Mouse (Mus musculus): ENCODE measurements around the gene Sbno2. TPM values are rescaled to one million over a fixed set of nuclear protein-coding genes. Genes with fewer than 3 reads are reported as not detected.

Gene Sbno2
- polyA plus RNA-seq, 1 experiment: 27.7 TPM

DNA sequence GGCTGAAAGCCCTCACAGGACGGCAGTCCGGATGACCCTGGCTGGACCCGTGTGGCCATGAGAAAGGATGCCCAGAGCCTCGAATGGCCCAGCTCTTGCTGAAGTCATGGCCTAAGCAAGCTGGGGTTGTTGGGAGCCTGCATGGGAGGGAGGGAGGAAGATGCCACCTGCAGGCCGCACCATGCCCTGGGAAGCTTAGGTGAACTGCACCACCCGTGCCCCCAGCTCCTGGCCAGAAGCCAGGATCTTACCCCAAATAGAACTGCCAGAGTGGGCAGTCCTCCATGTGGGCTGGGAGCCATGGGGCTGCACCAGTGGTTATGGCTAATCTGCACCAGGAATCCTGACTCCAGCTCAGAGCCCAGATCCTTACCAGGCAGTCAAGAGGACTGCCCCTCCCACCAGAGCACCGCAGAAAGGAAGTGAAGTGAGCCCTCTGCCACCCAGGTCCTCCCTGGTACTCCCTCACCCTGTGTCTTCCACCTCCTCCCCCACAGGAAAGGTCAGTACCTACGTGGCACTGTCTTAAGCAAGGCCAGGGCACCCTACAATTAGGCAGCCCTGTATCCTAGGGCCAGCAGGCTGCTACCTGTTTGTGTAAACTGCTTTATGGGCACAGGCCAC, 28.0 kb upstream of the Sbno2 start:
- 42% methylated on average over 8 of the region's 8 CpGs for WGBS
- TF ChIP-seq CTCF (conservative IDR thresholded peaks at IDR 0.05; ENCODE audit: insufficient read depth, insufficient read length, low read depth, low read length) (no peak), POLR2A (IDR thresholded peaks at IDR 0.05; ENCODE audit: low read depth, low read length) (no peak)
- no peaks in the 10 kb centered on the region; the same call in 1 of the 2 replicates for H3K36me3 ChIP-seq (ENCODE audit: control insufficient read depth, insufficient read depth, low read length)

DNA sequence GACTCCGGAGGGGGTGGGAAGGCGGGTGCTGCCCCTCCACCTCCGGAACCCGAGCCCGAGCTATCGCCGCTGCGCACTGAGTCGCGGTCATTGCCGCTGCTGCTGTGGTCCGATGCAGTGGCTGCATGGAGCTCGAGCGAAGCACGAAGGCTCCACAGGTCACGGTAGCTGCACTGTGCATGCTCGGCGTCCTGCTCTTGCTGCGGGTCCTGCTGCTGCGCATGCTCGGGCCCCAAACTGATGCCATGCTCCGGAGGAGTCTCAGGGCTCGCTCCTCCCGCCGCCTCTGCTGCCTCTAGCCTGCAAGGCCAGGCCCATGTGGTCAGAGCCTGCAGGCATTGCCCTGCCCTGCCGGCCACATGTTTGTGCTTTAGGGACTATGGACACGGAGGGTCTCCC, 26.6 kb upstream of the Sbno2 start:
- peaks cover 3% of the 10 kb centered on the region; the same call in 1 of the 2 replicates for H3K36me3 ChIP-seq (ENCODE audit: control insufficient read depth, insufficient read depth, low read length)
- WGBS: 74% methylated on average over 27 of the region's 27 CpGs
- no peak overlapping the region for H3K4me3 ChIP-seq (ENCODE audit: insufficient read depth, low read depth, low read length)
- no peaks in the 10 kb centered on the region for H3K27me3 ChIP-seq (replicated peaks; ENCODE audit: control insufficient read depth, insufficient read depth, low read length)
- TF ChIP-seq CTCF (conservative IDR thresholded peaks at IDR 0.05; ENCODE audit: insufficient read depth, insufficient read length, low read depth, low read length): no peak
- DNase-seq: no peak
- no peak overlapping the region for H3K27ac ChIP-seq (ENCODE audit: insufficient read depth, low read depth, low read length)
- H3K4me1 ChIP-seq (ENCODE audit: control insufficient read depth, insufficient read depth, low read length): peaks cover 16% of the 10 kb centered on the region; the same call in 1 of the 2 replicates

More for the DNA sequence above, 28.0 kb upstream of the Sbno2 start:
- Histone ChIP-seq H3K27ac (ENCODE audit: insufficient read depth, low read depth, low read length) (no peak overlapping the region), H3K4me1 (ENCODE audit: control insufficient read depth, insufficient read depth, low read length) (peaks cover 16% of the 10 kb centered on the region; the same call in 1 of the 2 replicates), H3K4me3 (ENCODE audit: insufficient read depth, low read depth, low read length) (no peak overlapping the region), H3K27me3 (replicated peaks; ENCODE audit: control insufficient read depth, insufficient read depth, low read length) (no peaks in the 10 kb centered on the region)
- no peak for DNase-seq

DNA sequence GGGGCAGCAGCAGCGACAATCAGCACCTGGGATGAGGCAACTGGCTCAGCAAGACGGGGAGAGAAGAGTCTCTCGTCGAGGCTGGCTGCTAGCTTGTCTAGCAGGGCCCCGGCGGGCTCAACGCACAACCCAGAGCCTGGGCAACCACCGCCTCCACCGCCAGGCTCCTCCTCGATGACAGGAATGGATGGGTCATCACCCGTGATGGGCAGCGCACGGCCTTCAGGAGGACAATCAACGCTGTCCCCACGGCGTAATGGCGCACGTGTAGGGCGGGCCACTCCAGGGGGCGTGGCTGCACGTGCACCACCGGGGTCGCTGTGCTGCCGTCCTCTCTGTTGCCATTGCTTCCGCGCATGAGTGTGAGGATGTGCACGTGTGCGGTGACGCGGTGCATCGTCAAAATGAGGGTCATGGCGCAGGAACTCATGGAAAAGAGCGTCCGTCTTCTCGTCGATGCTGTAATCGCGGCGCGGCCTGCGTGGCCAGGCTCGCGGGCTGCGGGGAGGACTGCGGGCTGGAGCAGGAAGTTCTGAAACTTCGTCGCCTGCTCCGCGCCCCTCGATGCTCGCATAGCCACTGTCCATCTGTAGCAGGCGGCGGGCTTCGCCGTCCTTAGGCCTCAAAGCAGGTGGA, 26.1 kb upstream of the Sbno2 start:
- Histone ChIP-seq H3K4me3 (ENCODE audit: insufficient read depth, low read depth, low read length) (no peak overlapping the region), H3K27me3 (replicated peaks; ENCODE audit: control insufficient read depth, insufficient read depth, low read length) (no peaks in the 10 kb centered on the region), H3K36me3 (ENCODE audit: control insufficient read depth, insufficient read depth, low read length) (peaks cover 3% of the 10 kb centered on the region; the same call in 1 of the 2 replicates), H3K4me1 (ENCODE audit: control insufficient read depth, insufficient read depth, low read length) (peaks cover 16% of the 10 kb centered on the region; the same call in 1 of the 2 replicates), H3K27ac (ENCODE audit: insufficient read depth, low read depth, low read length) (no peak overlapping the region)
- 60% methylated on average over 55 of the region's 55 CpGs for WGBS
- DNase-seq: no peak
- TF ChIP-seq CTCF (conservative IDR thresholded peaks at IDR 0.05; ENCODE audit: insufficient read depth, insufficient read length, low read depth, low read length) (no peak), POLR2A (IDR thresholded peaks at IDR 0.05; ENCODE audit: low read depth, low read length) (no peak)

DNA sequence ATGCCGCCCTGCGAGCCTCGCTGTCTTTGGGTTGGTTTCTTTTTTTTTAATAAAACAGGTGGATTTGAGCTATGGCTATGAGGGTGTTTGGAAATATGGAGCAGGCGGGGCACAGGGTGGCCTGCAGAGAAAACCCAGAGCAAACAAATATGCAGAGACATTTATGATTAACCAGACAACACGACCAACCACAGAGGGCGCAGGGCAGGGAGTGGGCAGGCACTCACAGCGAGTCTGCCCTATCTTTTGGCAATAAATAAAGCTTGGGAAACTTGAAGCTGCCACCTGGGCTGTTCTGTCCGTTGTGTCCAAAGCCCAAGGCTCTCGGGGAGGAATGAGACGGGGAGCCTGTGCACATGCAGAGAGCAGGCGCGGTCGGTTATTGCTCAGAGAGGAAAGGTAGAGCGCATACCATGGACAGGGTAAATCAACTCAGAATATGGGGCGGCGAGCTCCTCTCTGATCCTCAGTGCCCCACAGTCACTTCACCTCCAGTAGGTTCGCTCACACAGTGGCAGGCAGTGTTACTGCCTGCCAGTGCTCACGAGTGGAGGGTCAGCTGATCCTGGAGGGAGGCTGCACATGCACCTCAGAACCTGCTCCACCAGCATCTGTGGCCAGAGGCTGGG, 25.1 kb upstream of the Sbno2 start:
- H3K27ac ChIP-seq (ENCODE audit: insufficient read depth, low read depth, low read length): peak overlapping the region; percentile 34; the same call in 1 of the 2 replicates
- H3K4me3 ChIP-seq (ENCODE audit: insufficient read depth, low read depth, low read length): no peak overlapping the region
- peaks cover 16% of the 10 kb centered on the region; the same call in 1 of the 2 replicates for H3K4me1 ChIP-seq (ENCODE audit: control insufficient read depth, insufficient read depth, low read length)
- H3K36me3 ChIP-seq (ENCODE audit: control insufficient read depth, insufficient read depth, low read length): peaks cover 3% of the 10 kb centered on the region; the same call in 1 of the 2 replicates
- DNase-seq: peak; percentile 88
- 48% methylated on average over 18 of the region's 18 CpGs for WGBS
- H3K27me3 ChIP-seq (replicated peaks; ENCODE audit: control insufficient read depth, insufficient read depth, low read length): no peaks in the 10 kb centered on the region
- peak; percentile 32; the same call in 1 of the 2 replicates for TF ChIP-seq CTCF (conservative IDR thresholded peaks at IDR 0.05; ENCODE audit: insufficient read depth, insufficient read length, low read depth, low read length)
- no peak for TF ChIP-seq POLR2A (IDR thresholded peaks at IDR 0.05; ENCODE audit: low read depth, low read length)

DNA sequence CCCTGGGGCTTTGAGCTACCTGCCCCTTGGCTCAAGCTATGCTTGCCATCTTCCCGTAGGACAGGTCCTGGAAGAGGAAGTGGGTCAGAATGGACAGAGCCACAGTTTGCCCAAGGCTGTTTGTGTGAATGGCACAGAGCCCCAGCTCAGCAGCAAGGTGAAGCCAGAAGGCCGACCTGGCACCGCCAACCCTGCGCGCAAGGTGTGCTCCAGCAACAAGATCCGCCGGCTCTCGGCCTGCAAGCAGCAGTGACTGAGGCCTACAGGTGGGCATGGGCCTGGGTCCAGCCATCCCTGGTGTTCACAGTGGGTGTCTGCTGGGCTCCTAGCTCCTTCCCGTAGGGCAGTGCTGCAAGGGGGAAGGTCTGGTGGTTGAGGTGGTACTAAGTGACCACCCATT, 24.5 kb upstream of the Sbno2 start:
- Histone ChIP-seq H3K4me3 (ENCODE audit: insufficient read depth, low read depth, low read length) (no peak overlapping the region), H3K27me3 (replicated peaks; ENCODE audit: control insufficient read depth, insufficient read depth, low read length) (no peaks in the 10 kb centered on the region), H3K36me3 (ENCODE audit: control insufficient read depth, insufficient read depth, low read length) (peaks cover 3% of the 10 kb centered on the region; the same call in 1 of the 2 replicates), H3K4me1 (ENCODE audit: control insufficient read depth, insufficient read depth, low read length) (peaks cover 16% of the 10 kb centered on the region; the same call in 1 of the 2 replicates), H3K27ac (ENCODE audit: insufficient read depth, low read depth, low read length) (peak overlapping the region; percentile 34; the same call in 1 of the 2 replicates)
- peak; percentile 43 for DNase-seq
- TF ChIP-seq CTCF (conservative IDR thresholded peaks at IDR 0.05; ENCODE audit: insufficient read depth, insufficient read length, low read depth, low read length) (no peak), POLR2A (IDR thresholded peaks at IDR 0.05; ENCODE audit: low read depth, low read length) (no peak)
- WGBS: 71% methylated on average over 9 of the region's 9 CpGs

DNA sequence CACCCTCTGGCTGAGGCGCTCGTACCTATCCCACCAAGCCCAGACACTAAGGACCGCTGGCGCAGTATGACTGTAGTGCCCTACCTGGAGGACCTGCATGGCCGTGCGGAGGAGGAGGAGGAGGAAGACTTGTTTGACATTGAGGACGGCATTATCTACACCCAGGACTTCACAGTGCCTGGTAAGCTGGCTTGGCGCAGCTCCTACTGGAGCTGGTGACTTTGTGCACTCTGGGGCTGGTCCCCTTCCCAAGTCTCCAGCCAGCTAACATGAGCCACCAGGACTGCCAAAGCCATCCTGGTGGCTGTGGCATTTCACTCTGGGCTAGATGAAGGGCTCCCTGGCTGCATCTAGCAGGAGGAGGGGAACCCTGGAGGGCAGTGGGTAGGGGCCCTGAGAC, 22.5 kb upstream of the Sbno2 start:
- TF ChIP-seq POLR2A (IDR thresholded peaks at IDR 0.05; ENCODE audit: low read depth, low read length) (no peak), CTCF (conservative IDR thresholded peaks at IDR 0.05; ENCODE audit: insufficient read depth, insufficient read length, low read depth, low read length) (no peak)
- H3K36me3 ChIP-seq (ENCODE audit: control insufficient read depth, insufficient read depth, low read length): peaks cover 3% of the 10 kb centered on the region; the same call in 1 of the 2 replicates

More for the DNA sequence above, 22.5 kb upstream of the Sbno2 start:
- Histone ChIP-seq H3K4me3 (ENCODE audit: insufficient read depth, low read depth, low read length) (no peak overlapping the region), H3K27me3 (replicated peaks; ENCODE audit: control insufficient read depth, insufficient read depth, low read length) (no peaks in the 10 kb centered on the region), H3K27ac (ENCODE audit: insufficient read depth, low read depth, low read length) (no peak overlapping the region), H3K4me1 (ENCODE audit: control insufficient read depth, insufficient read depth, low read length) (peaks cover 16% of the 10 kb centered on the region; the same call in 1 of the 2 replicates)
- DNase-seq: no peak
- WGBS: 93% methylated on average over 8 of the region's 8 CpGs

All from kidney, adult 2 months (tissue).